Mouse (Mus musculus) lung, embryonic 14.5 days (tissue): ENCODE data around the gene Gm13697. TPM values are rescaled to one million over a fixed set of nuclear protein-coding genes. Genes with fewer than 3 reads are reported as not detected.

Source experiments
- ATAC-seq: fragments of 200-750 bp; cut with Nextera tagmentation; 2 replicates; pipeline ENCODE4 v1.8.0; 2017; ENCODE audit warnings: mild to moderate bottlenecking, moderate TSS enrichment, moderate library complexity; ENCODE audit not compliant: insufficient read depth
- DNase-seq: peaks from one replicate; pipeline ENCODE4 v3.0.0-alpha.2; 2015
- H3K27ac ChIP-seq: fragments of 300-500 bp; sonication (generic); 2 replicates; pipeline ENCODE4 v1.5.1; 2014; ENCODE audit warnings: low read depth, mild to moderate bottlenecking, moderate library complexity
- H3K27me3 ChIP-seq: fragments of 300-500 bp; sonication (generic); 2 replicates; pipeline ENCODE4 v1.6.1; 2014; ENCODE audit warnings: low read length, control low read depth; ENCODE audit not compliant: insufficient read depth
- H3K36me3 ChIP-seq: fragments of 300-500 bp; sonication (generic); 2 replicates; pipeline ENCODE4 v1.6.1; 2014; ENCODE audit warnings: control low read depth; ENCODE audit not compliant: insufficient read depth
- H3K4me1 ChIP-seq: fragments of 300-500 bp; sonication (generic); 2 replicates; pipeline ENCODE4 v1.6.1; 2014; ENCODE audit warnings: antibody characterized with exemption, control low read depth; ENCODE audit not compliant: insufficient read depth
- H3K4me2 ChIP-seq: fragments of 300-500 bp; sonication (generic); 2 replicates; pipeline ENCODE4 v1.6.1; 2014; ENCODE audit warnings: mild to moderate bottlenecking
- H3K4me3 ChIP-seq: fragments of 300-500 bp; sonication (generic); 2 replicates; pipeline ENCODE4 v1.5.1; 2014; ENCODE audit warnings: low read depth, low read length
- H3K9ac ChIP-seq: fragments of 300-500 bp; sonication (generic); 2 replicates; pipeline ENCODE4 v1.6.1; 2014
- H3K9me3 ChIP-seq: fragments of 300-500 bp; sonication (generic); 2 replicates; pipeline ENCODE4 v1.6.1; 2016; ENCODE audit warnings: low read depth, low read length, control low read depth
- CTCF ChIP-seq: IDR thresholded peaks from 2 replicates; pipeline ENCODE4 v1.5.1; 2016; ENCODE audit warnings: antibody characterized with exemption, low read depth
- WGBS: fragments of 180-500 bp; shearing (Covaris S2); extraction: QIAGEN DNeasy Blood & Tissue Kit; methylation state at CpG from one replicate; pipeline ENCODE4 v1.1.7; 2014; 5-methylcytosine and 5-hydroxymethylcytosine counted together
- polyA plus RNA-seq: library from polyadenylated mRNA; unstranded; fragments of >200 nt; fragmentation: Nextera tagmentation; extraction: Ambion mirVana; gene quantifications from 2 replicates; pipeline ENCODE4 v1.2.1, GENCODE M21; 2014

The Gm13697 gene
- polyA plus RNA-seq, 1 experiment from 2014 or later: not detected

DNA sequence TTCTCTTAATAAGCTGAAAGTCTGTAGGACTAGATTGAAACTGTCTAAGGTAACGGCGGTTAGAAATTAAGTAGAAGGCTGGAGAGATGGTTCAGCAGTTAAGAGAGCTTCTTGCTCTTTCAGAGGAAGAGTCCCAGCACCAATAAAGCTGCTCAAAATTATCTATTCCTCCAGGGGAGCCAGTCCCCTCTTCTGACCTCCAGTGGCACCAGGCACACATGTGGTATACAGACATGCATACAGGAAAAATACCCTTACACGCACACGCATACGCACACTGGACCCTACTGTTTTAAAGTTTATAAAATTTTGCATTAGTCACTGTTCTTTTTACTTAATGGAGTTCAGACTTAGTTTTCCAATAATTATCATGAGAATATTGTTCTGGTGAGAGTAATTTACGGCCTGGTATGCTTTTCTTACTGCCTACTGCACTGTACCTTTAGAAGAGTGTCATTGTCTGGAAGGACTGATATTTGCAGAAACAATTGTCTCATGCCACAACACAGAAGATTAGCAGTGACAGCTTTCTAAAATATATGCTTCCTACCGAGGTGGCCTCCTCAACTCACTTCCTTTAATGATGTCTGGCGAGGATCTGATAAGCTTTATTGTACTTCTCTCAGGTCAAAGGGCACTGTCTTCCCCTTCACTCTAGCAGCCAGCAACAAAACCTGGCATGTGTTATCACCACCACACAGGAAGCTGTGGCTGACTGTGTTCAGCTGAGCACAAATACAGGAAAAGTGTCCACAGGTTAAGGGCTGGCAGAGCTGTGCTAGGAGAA lies 35.2 kb downstream of the Gm13697 start:
- Histone ChIP-seq H3K27me3 (no peaks in the 10 kb centered on the region), H3K9ac (no peak overlapping the region), H3K9me3 (no peaks in the 10 kb centered on the region), H3K27ac (no peak overlapping the region), H3K4me1 (peaks cover 5% of the 10 kb centered on the region; the same call in 1 of the 2 replicates), H3K4me3 (no peak overlapping the region), H3K36me3 (no peaks in the 10 kb centered on the region), H3K4me2 (no peak overlapping the region)
- TF ChIP-seq CTCF: no peak
- peak; percentile 79 for ATAC-seq
- 62% methylated on average over 8 of the region's 8 CpGs for WGBS
- peak; percentile 65 for DNase-seq

DNA sequence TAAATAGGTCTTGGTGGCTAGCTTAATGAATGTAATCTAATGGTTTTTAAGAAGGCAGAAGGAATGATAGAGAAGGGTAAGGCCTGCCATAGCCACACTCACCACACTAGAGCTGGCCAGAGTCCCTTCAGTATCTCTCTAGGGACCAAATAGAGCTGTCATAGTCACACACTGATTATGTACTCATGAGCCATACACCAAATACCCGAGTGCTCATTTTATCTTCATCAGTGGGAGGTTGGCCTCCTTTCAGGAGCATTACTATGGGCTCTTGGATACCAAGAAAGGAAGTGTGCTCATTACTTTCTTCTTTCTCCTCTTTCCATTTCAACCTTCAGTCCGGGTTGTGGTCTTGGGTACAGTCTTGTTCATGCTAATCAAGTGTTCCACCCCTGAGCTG lies 37.4 kb downstream of the Gm13697 start:
- H3K27ac ChIP-seq: no peak overlapping the region
- H3K27me3 ChIP-seq: no peaks in the 10 kb centered on the region
- H3K4me2 ChIP-seq: no peak overlapping the region
- no peaks in the 10 kb centered on the region for H3K9me3 ChIP-seq
- H3K36me3 ChIP-seq: no peaks in the 10 kb centered on the region
- no peak for DNase-seq
- H3K9ac ChIP-seq: no peak overlapping the region
- ATAC-seq: no peak
- no peak for TF ChIP-seq CTCF
- no peak overlapping the region for H3K4me3 ChIP-seq
- WGBS: 84% methylated on average over 2 of the region's 2 CpGs
- H3K4me1 ChIP-seq: peaks cover 5% of the 10 kb centered on the region; the same call in 1 of the 2 replicates

DNA sequence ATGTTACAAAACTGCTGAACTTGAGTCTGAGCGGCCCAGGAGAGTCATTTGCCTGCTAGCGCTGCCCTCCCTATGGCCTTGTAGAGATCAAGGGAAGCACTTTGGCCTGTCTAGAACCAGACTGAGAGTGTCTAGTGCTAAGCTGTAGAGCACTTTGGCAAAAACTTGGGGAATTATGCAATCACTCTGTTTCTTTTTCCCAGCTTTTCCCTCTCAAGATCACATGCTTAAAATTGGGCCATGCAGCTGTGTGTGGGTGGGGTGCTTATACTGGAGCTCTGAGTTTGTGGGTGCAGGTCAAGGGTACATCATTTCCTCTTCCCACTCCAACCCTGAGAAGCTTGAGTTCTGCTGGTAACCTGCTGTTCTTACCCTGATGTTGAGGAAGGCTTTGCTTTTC lies 38.4 kb downstream of the Gm13697 start:
- no peak for ATAC-seq
- no peak overlapping the region for H3K9ac ChIP-seq
- H3K4me3 ChIP-seq: no peak overlapping the region
- H3K27me3 ChIP-seq: no peaks in the 10 kb centered on the region
- H3K9me3 ChIP-seq: no peaks in the 10 kb centered on the region
- 65% methylated on average over 2 of the region's 2 CpGs for WGBS
- H3K27ac ChIP-seq: no peak overlapping the region
- peaks cover 5% of the 10 kb centered on the region; the same call in 1 of the 2 replicates for H3K4me1 ChIP-seq
- no peak for TF ChIP-seq CTCF
- DNase-seq: peak; percentile 47
- no peaks in the 10 kb centered on the region for H3K36me3 ChIP-seq
- H3K4me2 ChIP-seq: no peak overlapping the region

DNA sequence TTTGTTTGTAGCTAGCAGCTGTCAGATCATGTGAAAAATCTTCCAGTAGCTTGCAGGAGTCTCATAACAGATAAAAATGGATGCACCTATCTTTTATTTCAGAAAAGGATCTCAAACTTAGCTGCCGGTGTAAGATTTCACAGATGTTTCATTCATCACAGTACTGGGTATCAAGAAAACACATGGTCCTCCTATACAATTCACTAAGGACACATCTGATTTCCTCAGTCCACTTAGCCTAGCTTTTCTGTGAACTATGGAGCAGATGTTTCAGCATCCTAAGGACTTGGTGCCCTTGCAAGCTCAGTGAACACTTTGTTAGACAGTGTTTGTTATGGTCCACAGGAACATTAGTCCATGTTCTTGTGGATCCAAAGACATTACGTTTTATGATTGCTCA lies 38.8 kb downstream of the Gm13697 start:
- no peaks in the 10 kb centered on the region for H3K9me3 ChIP-seq
- peaks cover 4% of the 10 kb centered on the region; the same call in 1 of the 2 replicates for H3K4me1 ChIP-seq
- H3K4me2 ChIP-seq: no peak overlapping the region
- ATAC-seq (no peak), DNase-seq (no peak)
- WGBS: 75% methylated on average over 2 of the region's 2 CpGs
- H3K4me3 ChIP-seq: no peak overlapping the region
- no peaks in the 10 kb centered on the region for H3K36me3 ChIP-seq
- H3K27ac ChIP-seq: no peak overlapping the region
- no peak for TF ChIP-seq CTCF
- no peak overlapping the region for H3K9ac ChIP-seq
- H3K27me3 ChIP-seq: no peaks in the 10 kb centered on the region

GRCm38 (mm10) chr2:84025217-84025616 lies 40.7 kb downstream of the Gm13697 start:
- H3K27me3 ChIP-seq: no peaks in the 10 kb centered on the region
- no peak for DNase-seq
- H3K4me2 ChIP-seq: no peak overlapping the region
- H3K9me3 ChIP-seq: no peaks in the 10 kb centered on the region
- no peak for ATAC-seq
- H3K27ac ChIP-seq: no peak overlapping the region
- TF ChIP-seq CTCF: no peak
- no peaks in the 10 kb centered on the region for H3K4me1 ChIP-seq
- no peak overlapping the region for H3K4me3 ChIP-seq
- 63% methylated on average over 4 of the region's 4 CpGs for WGBS
- no peak overlapping the region for H3K9ac ChIP-seq
- H3K36me3 ChIP-seq: no peaks in the 10 kb centered on the region

DNA sequence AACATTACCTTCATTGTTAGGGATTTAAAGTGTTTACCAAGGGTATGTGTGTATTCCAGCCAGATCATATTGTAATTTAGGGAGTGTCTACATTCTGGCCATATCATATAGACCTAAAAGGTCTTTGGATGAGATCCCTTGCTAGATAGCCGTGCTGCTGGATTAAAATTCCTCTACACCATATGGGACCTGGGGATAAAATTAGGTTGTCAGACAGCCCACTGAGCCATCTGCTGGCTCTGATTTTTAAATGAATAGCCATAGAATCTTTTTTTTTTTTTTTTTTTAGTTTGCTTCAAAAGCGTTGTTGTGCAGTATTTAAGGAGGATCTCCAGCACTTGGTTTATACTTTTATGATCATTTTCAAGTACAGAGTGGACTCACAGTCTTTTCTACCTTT lies 48.0 kb downstream of the Gm13697 start:
- H3K27me3 ChIP-seq: no peaks in the 10 kb centered on the region
- no peaks in the 10 kb centered on the region for H3K4me1 ChIP-seq
- H3K36me3 ChIP-seq: no peaks in the 10 kb centered on the region
- H3K27ac ChIP-seq: no peak overlapping the region
- no peak overlapping the region for H3K4me2 ChIP-seq
- H3K9ac ChIP-seq: no peak overlapping the region
- ATAC-seq (no peak), DNase-seq (no peak)
- H3K4me3 ChIP-seq: no peak overlapping the region
- H3K9me3 ChIP-seq: no peaks in the 10 kb centered on the region
- WGBS: 88% methylated on average over 2 of the region's 2 CpGs
- TF ChIP-seq CTCF: no peak

GRCm38 (mm10) chr2:84035997-84036396 lies 51.5 kb downstream of the Gm13697 start:
- 74% methylated on average over 4 of the region's 4 CpGs for WGBS
- DNase-seq: no peak
- Histone ChIP-seq H3K4me3 (no peak overlapping the region), H3K9ac (no peak overlapping the region), H3K4me1 (no peaks in the 10 kb centered on the region), H3K36me3 (no peaks in the 10 kb centered on the region), H3K9me3 (no peaks in the 10 kb centered on the region), H3K27ac (no peak overlapping the region), H3K27me3 (no peaks in the 10 kb centered on the region), H3K4me2 (no peak overlapping the region)
- TF ChIP-seq CTCF: no peak
- no peak for ATAC-seq

Other genes starting within 250 kb of the Gm13697 start
- gene Fam171b, start 172.1 kb upstream of the Gm13697 start, polyA plus RNA-seq: 2.2 and 2.4 TPM in 2 replicates
- not detected in 2 replicates for gene Zswim2, start 43.5 kb upstream of the Gm13697 start, polyA plus RNA-seq
- gene Gm13698, start 29.1 kb upstream of the Gm13697 start, polyA plus RNA-seq: not detected in 2 replicates
- not detected in 2 replicates for gene Gm13693, start 23.2 kb upstream of the Gm13697 start, polyA plus RNA-seq
- gene Gm13695, start 17.4 kb upstream of the Gm13697 start, polyA plus RNA-seq: not detected in 2 replicates
- gene Gm13696, start 11.6 kb upstream of the Gm13697 start, polyA plus RNA-seq: not detected in 2 replicates
- not detected in 2 replicates for gene Gm13694, start 5.8 kb upstream of the Gm13697 start, polyA plus RNA-seq
- gene Gm13691, start 5.8 kb downstream of the Gm13697 start, polyA plus RNA-seq: not detected in 2 replicates